Mouse (Mus musculus): ENCODE data around the gene Bmt2.

Gene Bmt2

DNA sequence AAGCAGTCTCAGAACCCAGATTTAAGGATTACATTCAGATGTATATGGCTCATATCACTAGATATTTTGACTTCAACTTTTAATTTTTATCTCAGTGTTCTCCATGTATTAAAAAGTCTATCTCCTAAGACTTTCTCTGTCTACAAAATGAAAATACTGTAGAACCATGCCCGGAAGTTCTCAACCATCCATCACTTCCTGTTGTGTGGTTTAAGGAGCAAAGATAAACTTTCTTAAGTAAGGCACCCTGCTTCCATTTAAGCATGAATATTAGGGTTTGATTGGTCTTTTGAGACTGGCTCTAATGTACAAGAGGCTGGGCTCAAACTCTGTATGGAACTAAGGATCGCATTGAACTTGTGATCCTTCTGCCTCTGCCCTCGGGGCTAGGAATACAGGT lies 63.2 kb downstream of the Bmt2 start:
- DNase-seq, result no peak

GRCm38 (mm10) chr6:13613671-13614070 lies 64.1 kb downstream of the Bmt2 start:
- no peak for DNase-seq

DNA sequence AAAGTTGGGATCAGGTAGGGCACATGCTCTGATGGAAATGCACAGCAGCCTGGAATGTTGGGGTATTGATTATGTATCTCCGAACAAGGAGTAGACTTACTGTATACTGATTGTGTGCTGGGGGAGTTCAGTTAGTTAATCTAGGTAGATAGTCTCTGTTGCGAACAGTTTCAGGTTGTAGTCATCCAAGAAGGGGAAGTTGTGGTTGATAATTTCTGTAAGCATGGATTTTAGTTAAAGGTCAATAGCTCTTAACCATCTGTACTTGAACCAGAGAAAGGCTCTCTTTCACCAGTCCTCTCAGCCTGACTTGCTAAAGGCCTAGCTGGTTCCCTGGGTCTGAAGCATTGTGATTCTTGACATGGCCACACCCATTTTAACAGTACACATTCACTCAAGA lies 66.9 kb downstream of the Bmt2 start:
- peak; percentile 14 to 30 for DNase-seq

- peak; percentile 62 to 67 for DNase-seq
Measured at GRCm38 (mm10) chr6:13609353-13610140, 68.2 kb downstream of the Bmt2 start.

DNA sequence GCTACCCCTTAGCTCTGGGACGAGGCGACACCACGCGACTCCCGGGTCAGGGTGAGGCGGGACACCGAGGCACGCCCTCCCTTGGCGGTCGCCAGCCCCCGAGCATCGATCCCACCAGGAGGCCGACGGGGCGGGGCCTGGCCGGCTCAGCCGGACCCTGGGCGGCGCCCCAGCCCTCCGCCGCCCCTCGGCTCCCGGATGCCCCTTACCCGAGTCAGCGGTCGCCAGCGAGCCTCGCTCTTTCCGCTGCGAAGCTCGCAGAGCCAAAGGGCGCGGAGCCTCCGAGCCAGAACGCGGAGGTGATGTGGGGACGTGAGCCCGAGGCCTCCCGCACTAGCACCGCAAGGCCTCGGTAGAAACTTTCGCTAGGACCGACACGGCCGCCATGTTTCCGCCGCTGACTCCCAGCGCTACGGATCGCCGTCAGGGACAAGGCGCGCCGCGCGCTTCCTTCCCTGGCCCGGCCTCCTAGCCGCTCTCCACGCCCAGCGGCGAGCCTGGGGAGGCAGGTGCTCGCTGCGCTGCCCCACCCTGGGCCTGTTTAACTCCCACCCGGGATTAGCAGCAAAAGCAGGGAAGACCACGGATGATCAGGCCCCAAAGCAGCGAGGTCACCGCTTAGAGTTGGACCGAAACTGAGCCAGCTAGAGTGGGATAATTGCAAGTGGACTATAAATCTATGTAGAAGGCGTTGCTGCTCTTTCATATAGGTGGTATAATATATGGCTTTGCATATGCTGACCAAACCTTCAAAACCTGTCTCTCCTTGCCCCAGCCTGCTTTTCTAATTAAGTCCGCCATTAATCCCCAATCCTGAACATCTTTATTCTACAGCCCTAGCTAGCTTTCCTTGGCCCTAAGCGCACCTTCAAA lies 69.9 kb downstream of the Bmt2 start, which contains the start of gene Tmem168:
TSS of gene Tmem168 (minus strand) at position 480 of the 873 bp plus-strand sequence.
- peak; percentile 90 to 92 for DNase-seq

- DNase-seq, result no peak
Measured at GRCm38 (mm10) chr6:13606921-13607620, 70.7 kb downstream of the Bmt2 start.

- DNase-seq, result no peak
Measured at GRCm38 (mm10) chr6:13606394-13606793, 71.4 kb downstream of the Bmt2 start.

DNA sequence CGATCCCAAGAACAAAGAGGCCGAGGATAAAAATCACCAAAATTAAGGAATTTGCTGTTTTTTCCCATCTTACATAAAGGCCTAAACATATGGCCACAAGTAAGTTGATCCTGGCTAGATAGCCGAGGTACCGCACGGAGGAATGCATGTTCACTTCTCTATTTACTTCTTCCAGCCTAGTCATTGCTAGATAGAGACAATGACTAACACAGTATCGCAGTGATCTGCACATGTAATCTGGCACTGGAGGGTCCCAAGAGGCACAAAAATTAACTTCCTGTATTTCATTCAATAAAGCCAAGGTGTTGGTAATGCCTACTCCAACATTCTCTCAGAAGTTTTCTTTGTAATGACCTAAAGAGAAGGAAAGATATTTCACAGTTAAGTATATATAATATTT lies 74.6 kb downstream of the Bmt2 start:
- peak in 1 of 2 experiments; percentile 16 for DNase-seq

DNA sequence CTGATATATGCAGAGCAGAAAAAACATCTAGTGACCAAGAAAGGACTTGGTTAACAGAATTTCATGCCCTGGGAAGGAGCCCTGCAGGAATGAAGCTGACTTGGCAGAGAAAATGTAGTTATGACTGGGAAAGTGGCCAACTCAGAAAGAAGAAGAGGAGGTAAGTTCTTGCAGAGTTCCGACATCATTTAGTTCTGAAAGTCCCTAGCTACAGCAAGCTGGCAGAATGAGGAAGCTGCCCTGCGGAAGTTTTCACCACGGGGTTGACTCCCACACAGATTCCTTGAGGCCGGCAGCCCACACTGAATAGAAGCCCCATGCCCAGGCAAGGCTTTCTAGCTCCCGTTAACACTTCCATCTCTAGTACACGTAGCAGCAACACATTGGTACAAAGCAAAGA lies 76.2 kb downstream of the Bmt2 start:
- DNase-seq, result peak; percentile 72 to 77

- DNase-seq, result no peak
Measured at GRCm38 (mm10) chr6:13598239-13598923, 79.4 kb downstream of the Bmt2 start.

- no peak for DNase-seq
Measured at GRCm38 (mm10) chr6:13592729-13593345, 84.9 kb downstream of the Bmt2 start.

GRCm38 (mm10) chr6:13586560-13586959 lies 91.2 kb downstream of the Bmt2 start:
- DNase-seq, result no peak

DNA sequence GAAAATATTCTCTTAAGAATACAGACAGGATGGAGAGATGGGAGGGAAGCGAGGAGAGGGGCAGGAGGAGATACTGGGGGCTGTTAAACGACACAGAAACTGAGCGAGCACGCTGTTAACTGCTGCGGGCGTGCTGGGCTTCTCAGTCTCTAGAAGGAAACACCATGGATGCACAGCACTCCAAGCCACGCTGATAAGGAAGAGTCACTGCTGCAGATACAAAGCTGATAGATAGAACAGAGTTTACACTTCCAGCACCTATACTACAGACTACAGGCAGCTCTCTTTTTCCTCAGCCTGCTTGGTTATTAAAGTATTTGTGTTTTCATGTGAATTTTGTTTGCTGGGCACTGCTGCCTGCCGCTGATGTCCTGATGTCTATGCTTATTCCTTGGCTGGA lies 91.6 kb downstream of the Bmt2 start:
- DNase-seq, result no peak

GRCm38 (mm10) chr6:13584788-13585187 lies 93.0 kb downstream of the Bmt2 start:
- DNase-seq, result no peak

DNA sequence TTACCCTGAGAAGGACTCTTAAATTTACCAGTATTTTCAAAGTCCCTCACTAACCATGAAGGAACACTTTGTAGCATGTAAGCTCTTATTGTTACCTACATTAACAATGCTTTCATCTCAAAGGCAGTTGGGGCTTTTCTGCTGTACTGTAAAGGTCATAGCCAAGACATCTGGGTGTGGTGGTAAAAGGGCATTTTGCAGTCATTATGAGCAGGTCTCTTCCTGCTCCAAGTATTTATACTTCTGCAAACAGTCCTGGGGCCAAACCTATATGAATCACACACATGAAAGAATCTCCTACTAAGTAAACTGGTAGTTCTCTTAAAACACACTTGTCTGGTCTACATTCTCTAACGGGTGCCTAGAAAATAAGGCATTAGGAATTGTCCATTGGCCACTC lies 95.7 kb downstream of the Bmt2 start:
- no peak for DNase-seq

Data from B cell, adult 2 months (primary cell).